Mouse (Mus musculus) erythroid progenitor cell, adult 5-6 weeks (primary cell): ENCODE data around the gene Mcl1. TPM values are rescaled to one million over a fixed set of nuclear protein-coding genes. Genes with fewer than 3 reads are reported as not detected.
"Not testable (repeated sequence)": the region's sequence is repeated elsewhere in the genome, so short reads cannot be mapped to it uniquely, and the experiment has no call there.

ENCODE experiments used
- ATAC-seq: replicated peaks from 2 replicates; pipeline ENCODE4 v1.8.0; 2016; ENCODE audit warnings: moderate number of reproducible peaks, mild to moderate bottlenecking, moderate TSS enrichment, inconsistent platforms; ENCODE audit not compliant: poor library complexity, low FRiP score, severe bottlenecking
- total RNA-seq, 2 experiments: library from RNA; stranded (forward) in 1 of 2; stranded (reverse) in 1 of 2; fragments of 150-400 nt in 1 of 2; fragments of 186-747, 209-891 nt in 1 of 2; gene quantifications; 2 replicates each; pipeline versions ENCODE4 v1.2.3 to v1.2.4; 2015 to 2017; ENCODE audit warnings: low replicate concordance in 2 of 2

The Mcl1 gene
- 161 and 212 TPM in 2 replicates for total RNA-seq (2015; ENCODE audit: low replicate concordance)
- 104 and 138 TPM in 2 replicates for total RNA-seq (2017; ENCODE audit: low replicate concordance)

DNA sequence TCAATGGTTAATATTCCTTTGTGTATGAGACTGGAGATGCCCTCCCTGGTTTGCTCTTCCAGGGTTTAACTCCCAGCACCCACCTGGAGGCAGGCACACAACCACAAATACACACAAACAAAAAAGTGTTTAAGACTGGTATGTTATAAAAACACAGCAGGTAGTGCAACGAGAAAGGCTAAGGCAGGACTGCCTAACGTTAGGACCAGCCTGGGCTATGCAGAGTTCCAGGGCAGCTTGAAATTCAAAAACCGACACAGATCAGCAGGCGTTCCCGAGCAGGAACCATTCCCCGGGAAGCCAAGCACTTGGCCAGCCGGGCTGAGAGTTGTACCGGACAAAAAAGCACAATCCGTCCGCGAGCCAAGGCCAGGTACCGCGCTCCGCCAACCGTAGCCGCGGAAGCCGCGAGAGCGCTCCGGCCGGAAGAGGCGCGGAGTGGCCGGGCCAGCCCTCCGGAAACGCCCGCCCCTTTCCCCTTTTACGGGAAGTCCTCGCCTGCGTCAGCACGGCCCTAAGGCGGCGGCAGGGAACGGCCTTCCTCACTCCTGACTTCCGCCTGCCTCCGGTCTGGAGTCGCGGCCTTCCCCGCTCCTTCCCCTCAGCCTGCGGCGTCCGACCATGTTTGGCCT is at the start of gene Mcl1:
Mcl1 (plus strand) TSS at position 553 of the 632 bp plus-strand sequence.
- peak; percentile 92 for ATAC-seq

DNA sequence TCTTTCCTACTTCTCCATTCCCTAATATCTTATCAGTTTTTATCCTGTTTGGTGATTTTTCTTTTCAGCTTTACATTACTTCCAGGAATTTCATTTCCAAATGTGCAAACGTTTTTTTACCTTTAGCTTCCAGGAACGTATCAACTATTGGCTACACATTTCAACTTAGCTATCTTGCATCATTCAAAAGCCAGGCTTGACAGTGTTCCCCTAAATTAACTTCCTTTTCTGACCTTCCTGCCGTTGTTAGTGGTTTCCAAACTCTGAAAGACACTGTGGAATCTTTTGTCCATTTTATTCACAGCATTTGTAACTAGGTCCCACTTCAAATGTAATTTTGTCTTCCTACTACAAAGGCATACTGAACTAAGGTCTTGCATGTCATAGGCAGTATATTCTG is 49.4 kb upstream of the Mcl1 start:
- ATAC-seq = no peak

DNA sequence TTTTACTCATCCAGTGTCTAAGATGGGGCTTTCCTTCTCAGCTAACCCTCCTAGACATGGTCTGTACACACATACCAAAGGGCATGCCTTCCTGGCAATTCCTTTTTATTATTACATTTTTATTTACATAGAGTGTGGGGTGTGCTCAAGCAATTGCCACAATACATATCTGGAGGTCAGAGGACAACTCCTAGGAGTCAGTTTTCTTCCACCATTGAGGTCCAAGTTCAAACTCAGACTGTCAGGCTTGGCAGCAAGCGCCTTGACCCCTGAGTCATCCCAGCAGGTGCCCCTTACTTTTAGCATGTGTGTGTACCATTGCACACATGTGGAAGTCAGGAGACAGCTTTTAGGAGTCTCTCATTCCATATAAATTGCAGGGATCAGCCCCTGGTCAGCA is 44.6 kb upstream of the Mcl1 start:
- no peak for ATAC-seq

DNA sequence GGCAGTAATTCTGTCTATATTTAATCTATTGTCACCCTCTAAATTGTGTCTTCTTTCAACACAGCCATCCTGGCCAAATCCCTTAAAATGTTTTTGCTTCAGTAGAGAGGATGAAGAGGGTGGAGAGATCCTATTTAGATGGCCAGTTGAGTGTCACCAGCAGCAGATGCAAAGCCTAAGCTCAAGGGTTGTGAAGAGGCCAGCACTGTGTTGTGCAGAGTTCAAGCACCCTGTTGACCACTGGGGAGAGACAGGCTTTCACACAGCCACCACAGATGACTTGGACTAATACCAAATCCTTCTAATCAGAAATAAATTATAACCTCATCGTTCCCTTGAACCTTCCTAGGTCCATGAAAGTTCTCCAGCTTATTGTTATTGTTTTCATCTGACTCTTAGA is 40.1 kb upstream of the Mcl1 start:
- no peak for ATAC-seq

DNA sequence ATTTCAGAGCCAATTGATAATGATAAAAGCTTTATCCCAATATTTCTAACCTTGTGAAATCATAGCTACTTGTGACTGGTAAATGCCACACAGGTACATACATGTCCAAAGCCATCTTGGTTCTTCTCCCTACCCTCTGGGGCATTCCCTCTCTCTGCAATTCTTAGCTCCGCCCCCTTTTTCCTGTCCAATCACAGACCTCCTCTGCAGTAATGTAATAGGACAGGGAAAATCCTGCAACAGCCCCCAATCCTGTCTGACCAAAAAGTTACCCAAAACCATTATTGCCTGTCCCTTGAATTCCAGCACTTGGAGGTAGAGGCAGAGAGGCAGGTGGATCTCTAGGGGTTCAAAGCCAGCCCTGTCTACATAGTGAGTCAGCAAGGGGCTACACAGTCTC is 37.3 kb upstream of the Mcl1 start:
- ATAC-seq = no peak

DNA sequence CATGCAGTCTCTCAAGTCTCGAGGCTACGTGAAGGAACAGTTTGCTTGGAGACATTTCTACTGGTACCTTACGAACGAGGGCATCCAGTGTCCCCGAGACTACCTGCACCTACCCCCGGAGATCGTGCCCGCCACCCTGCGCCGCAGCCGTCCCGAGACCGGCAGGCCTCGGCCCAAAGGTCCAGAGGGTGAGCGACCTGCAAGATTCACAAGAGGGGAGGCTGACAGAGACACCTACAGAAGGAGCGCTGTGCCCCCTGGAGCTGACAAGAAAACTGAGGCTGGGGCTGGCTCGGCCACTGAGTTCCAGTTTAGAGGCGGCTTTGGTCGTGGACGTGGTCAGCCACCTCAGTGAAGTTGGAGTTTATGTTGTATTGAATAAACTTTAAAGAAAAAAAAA is 36.2 kb upstream of the Mcl1 start:
- not testable (repeated sequence) for ATAC-seq

DNA sequence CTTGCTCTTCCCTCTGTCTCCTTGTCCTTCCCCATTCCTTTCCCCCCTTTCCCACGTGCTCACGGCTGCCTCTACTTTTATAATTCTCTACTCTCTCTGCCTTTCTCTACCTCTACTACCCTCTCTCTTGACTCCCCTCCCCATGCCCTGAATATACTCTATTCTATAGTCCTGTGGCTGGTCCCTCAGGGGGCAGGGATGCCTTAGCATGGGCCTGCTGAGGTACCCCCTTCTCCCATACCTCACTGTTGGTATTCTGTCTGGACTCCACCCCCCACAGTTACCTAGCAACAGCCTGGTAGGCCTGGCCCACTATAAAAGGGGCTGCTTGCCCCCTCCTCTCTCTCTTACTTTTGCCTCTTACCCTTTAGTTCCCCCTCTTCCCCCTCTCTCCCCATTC is 35.0 kb upstream of the Mcl1 start:
- ATAC-seq = no peak

DNA sequence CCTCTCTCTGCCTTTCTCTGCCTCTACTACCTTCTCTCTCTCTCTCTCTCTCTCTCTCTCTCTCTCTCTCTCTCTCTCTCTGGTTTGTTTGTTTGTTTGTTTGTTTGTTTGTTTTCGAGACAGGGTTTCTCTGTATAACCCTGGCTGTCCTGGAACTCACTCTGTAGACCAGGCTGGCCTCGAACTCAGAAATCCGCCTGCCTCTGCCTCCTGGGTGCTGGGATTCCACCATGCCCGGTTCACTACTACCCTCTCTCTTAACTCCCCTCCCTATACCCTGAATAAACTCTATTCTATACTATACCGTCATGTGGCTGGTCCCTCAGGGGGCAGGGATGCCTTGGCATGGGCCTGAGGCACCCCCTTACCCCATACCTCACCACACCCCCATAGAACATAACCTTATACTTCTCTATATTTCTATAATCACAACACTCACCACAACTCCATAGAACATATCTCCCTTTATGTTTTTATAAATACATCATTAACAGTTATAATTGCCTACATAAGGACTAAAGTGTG is 34.5 kb upstream of the Mcl1 start:
- ATAC-seq = not testable (repeated sequence)

DNA sequence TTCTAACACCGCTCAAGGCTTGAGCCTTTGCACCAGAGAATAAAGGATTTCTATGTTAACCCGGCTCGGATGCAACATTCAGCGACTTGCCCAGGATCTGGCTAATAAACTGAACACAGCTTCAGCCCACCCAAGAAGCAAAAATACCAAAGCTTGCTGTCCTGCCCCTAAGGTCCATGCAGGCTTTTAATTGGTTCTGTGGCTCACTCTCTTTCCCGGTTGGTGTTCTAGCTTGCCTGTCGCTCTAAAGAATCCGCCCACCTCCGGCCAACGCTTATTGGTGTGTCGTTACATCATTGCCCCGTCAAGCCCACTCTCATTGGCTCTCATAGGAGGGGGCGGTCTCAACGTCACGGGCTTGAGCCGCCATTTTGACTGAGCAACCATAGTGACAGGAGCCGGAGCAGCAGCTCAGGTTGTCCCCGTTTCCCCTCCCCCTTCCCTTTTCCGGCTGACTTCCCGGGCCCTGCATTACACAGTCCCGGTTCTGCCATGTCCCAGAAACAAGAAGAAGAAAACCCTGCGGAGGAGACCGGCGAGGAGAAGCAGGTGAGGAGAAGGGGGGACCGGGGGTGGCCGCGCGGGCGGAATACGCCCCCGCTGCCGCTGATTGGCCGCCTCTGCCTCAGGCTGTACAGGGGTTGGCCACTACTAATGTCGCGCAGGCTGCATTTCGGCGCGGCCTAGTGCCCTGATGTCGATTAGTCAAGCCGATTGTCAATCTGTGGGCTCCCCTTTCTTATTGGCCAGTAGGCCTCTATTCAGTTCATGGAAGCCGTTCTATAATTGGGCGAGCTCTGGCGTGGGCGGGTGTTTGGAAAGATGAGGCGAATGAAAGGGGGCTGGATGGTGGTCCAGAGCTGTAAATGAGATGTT is 33.7 kb upstream of the Mcl1 start, which contains the start of gene Ensa:
Ensa (plus strand) TSS at position 366 of the 876 bp plus-strand sequence.
- ATAC-seq = peak; percentile 92

DNA sequence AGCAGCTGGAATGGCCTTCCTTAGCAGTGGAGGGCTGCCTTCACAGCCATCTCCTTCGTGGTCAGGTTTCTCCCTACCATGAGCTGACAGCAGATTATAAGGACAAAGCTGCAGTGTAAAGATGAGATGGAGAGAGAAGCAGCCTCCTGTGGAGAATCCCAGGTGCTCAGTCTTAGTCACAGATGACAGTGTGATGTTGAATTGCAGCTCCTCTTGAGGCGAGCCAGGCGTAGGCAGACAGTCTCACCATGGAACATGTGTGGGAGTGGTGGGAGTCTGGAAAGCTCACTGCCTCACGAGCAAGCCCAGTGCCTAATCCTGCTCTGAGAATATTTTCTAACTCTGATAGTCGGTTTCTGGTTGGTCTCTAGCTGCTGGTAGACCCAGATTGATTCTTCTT is 30.8 kb upstream of the Mcl1 start:
- ATAC-seq = no peak

DNA sequence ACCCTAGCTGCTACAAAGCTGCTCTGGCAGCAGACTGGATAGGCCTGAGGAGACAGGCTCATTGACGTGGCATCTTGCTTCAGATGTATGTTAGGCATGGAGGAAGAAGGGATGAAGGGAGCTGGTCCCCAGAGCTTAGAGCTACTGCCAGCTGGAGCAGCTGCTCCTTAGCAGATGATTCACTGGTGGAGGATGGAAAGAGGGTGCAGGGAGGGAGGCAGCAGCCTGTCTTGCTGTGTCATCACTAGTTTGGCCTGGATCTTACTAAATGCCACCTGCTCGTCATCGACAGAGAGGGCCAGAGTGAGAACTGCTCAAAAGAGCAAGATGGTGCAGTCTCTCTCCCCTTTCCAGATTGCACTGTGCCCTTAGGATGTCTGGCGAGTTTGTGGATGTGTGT is 28.8 kb upstream of the Mcl1 start:
- no peak for ATAC-seq

DNA sequence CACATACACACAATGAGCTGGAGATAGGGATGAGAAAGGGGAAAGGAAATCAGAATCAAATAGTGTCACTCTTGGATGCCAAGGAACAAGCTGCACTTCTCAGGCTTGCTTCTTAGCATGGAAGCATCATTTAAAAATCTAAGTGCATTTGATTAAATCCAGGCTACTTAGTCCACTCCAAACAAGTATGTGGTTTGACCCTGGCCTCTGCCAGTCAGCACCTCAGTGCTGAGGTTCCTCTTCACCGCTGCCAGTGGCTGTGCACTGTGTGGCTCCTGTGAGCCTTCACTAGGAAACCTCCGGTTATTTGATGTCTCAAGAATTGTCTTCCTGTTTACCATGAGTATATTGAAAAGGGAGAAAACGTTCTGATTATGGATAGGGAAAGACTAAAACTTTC is 27.7 kb upstream of the Mcl1 start:
- no peak for ATAC-seq

DNA sequence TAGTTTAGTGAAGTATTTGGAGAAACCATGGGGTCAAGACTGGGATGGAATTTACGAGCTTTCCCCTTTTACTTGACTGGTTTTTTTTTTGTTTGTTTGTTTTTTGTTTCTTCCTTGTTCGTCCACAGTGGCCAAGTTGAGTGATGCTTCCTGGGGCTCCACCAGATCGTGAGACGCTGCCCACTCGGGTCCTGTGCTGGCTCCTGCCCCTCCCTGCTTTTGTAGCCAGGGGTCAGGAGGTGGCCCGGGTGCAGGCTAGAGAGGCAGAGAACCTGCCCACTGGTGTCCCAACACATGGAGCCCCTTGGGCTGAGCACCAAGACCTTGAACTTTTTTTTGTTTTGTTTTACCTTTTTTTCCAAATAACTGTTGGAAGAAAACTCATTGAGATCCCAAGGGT is 27.3 kb upstream of the Mcl1 start:
- ATAC-seq = no peak

DNA sequence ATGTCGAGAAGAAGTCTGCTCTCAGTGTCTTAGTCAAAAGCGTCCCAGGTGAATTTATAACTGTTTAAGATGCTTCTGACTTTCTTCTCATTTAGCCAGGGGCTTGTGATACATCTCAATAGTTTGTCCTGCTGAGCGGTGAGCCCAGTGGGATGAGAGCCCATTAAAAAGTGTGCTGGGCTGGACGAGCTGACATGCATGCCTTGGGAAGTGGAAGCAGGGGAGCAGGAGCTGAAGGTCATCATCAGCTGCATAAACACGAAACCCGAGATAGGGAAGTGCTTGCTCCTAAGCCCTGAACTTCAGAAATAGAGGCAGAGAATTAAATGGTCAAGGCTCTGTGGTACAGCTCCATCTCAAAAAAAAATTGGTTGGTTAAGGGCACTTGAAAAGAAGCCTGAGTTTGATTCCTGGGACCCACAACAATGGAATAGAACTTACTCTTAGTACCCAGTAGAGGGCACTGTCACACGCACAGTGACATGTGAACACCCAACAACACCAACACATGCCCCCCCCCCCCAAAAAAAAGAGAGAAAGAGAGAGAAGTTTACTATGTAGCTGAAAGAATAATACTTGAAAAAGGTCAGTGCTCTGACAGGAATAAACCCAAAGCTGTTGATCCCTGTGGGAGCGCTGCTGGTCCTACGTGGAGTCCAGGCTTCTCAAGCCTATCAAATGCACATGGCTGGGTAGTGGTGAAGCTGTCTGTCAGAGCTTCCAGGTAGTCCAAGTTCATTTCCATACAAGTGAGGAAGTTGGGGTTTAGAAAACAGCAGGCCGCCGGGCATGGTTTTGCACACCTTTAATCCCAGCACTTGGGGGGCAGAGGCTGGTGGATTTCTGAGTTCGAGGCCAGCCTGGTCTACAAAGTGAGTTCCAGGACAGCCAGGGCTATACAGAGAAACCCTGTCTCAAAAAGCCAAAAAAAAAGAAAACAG is 25.7 kb upstream of the Mcl1 start:
- ATAC-seq = 0 out of 2 replicates have a peak, but pooled peaks have one; percentile 47

DNA sequence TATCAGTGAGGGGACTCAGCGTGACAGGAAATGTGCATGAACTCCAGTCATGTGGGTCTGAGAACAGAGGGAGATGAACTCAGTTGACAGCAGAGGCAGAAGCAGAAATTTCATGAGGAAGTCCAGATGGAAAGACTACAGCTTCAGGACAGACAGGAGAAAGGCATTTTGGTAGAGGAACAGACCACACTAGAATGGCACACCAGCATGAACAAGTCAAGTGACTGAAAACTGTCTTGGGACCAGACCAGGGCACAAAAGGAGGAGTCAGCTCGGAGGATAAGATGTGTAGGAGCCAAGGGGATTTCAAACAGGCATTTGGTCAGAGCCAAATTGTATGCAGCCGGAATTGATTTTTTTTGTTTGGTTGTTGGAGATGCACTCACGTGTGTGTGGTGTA is 23.0 kb upstream of the Mcl1 start:
- no peak for ATAC-seq

DNA sequence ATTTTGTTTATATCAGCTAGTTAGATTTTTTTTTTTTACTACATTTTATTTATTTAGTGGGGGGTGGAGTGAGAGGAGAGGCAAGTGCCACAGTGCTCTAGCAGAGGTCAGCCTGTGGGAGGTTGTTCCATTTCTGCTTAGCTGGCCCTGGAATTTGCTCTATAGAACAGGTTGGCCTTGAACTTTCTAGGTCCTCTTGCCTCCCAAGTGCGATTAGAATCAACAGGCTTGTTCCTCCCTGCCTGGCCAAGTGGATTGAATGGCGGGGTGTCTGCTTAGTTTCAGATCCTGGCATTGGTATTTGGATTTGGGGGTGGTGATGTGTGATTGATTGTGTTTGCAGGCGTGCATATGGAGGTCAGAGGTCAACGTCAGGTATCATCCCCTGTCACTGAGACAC is 22.5 kb upstream of the Mcl1 start:
- ATAC-seq = no peak

DNA sequence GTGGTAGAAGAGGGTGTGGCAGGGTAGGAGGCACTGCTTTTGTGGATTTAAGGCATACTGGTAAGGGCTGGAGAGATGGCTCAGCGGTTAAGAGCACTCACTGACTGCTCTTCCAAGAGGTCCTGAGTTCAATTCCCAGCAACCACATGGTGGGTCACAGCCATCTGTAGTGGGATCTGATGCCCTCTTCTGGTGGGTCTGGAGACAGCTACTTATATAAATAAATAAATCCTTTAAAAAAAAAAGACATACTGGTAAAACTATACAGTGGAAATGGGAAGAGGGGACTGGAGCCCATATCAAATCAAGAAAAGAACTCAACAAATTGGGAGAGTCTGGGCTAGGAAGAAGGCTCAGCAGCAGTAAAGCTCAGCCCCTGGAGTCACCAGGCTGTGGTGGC is 18.9 kb upstream of the Mcl1 start:
- ATAC-seq = no peak

DNA sequence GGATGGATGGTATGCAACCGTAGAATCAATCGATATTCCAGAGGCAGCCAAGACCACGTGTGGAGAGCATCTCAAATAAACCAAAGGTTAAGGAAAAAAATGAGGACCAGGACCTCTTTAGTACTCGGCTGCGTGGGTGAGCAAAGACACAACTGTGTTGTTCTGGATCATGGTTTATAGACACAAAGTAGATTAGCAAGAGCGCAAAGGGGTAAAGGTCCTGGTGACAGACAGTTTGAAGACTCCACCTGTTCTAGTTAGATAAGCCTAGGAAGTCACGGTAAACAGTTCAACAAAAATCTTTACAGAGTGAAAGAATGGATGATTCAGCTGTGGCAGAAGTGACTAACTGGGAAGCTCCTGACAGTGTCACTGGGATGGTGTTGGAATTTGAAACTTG is 15.5 kb upstream of the Mcl1 start:
- ATAC-seq = peak; percentile 48; the same call in 1 of the 2 replicates

DNA sequence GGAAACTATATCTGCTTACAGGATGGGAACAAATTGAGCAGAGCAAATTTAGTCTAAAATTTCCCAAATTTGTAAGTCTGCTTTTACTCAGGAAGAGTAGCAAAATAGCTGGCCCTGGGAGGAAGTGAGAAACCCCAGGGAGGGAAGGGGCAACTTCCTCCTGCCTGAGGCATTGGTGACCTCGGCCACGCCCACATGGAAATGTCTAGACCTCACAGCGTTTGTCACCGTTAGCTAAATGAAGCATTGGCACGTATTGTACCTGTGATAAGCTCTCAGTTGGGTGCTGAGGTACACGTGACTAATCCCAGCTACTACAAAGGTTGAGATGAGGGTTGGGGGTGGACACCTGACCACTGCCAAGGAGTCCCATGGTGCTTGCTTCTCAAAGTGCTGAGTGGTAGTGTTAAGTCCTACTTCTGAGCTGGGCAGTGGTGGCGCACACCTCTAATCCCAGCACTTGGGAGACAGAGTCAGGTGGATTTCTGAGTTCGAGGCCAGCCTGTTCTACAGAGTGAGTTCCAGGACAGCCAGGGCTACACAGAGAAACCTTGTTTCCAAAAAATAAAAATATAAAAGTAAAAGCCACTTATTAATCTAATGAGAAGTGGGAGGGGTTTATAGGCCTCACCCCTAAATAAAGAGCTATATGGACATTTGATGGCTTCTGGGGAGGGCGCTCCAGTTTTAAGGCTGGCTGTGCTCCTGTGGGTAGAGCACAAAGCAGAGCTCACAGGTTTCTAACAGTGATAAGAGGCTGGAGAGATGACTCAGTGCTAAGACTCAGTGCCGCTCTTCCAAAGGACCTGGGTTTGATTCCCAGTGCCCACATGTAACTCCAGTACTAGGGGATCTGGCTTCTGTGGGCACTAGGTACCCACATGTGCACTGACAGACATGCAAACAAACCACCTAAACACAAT is 13.0 kb upstream of the Mcl1 start:
- ATAC-seq = 0 out of 2 replicates have a peak, but pooled peaks have one; percentile 30
